ENCODE assay signal across 8 mouse cellular contexts in genomic region chr4:34550748-34551097, GRCm38 (mm10). TPM values are rescaled to one million over a fixed set of nuclear protein-coding genes. Genes with fewer than 3 reads are reported as not detected.
DNase-seq lines count a peak whose midpoint lies in the region; ATAC-seq and TF ChIP-seq lines count a peak whose summit lies in the region.

Gene Akirin2, plus strand, starts transcription at chr4:34550937.

- H3K36me3 ChIP-seq in intestine, embryonic 14.5 days (ENCODE audit: control insufficient read depth, insufficient read depth, low read length): 0 out of 2 replicates have a peak, but pooled peaks cover 5% of the 10 kb centered on the region
- H3K36me3 ChIP-seq in lung, postnatal 0 days (ENCODE audit: insufficient read depth, low read length): no peaks in the 10 kb centered on the region

- intact Hi-C loops in left cerebral cortex, adult 2 months (cut with DNase I): loop anchor here (10.0 kb wide), 2 partner anchors 1156 to 1306 kb away; no protein-coding TSS in a partner anchor
- intact Hi-C loops in gastrocnemius, postnatal 14 days (cut with DNase I; ENCODE audit: low total_unique reads): no loop called here

- ATAC-seq in intestine, embryonic 14.5 days (replicated peaks; ENCODE audit: low FRiP score, low TSS enrichment, low read depth): peak; percentile 54
- ATAC-seq in lung, postnatal 0 days: peak; percentile 57

- no peak for TF ChIP-seq CTCF in left cerebral cortex, adult 2 months (IDR thresholded peaks at IDR 0.05)
- TF ChIP-seq CTCF in bone marrow, adult 2 months (IDR thresholded peaks at IDR 0.05; ENCODE audit: control insufficient read depth, insufficient read depth, low read length): no peak
- TF ChIP-seq CTCF in lung, postnatal 0 days (IDR thresholded peaks at IDR 0.05): no peak

- H3K9ac ChIP-seq in intestine, embryonic 14.5 days (ENCODE audit: low read length): peak within 1 kb of the TSS; percentile 93
- peak within 1 kb of the TSS; percentile 92 for H3K9ac ChIP-seq in lung, postnatal 0 days (replicated peaks; ENCODE audit: low read depth)

- no peaks in the 10 kb centered on the region; the same call in 1 of the 2 replicates for H3K4me1 ChIP-seq in bone marrow, adult 2 months (ENCODE audit: control insufficient read depth, insufficient read depth, low read length)
- peaks cover 10% of the 10 kb centered on the region for H3K4me1 ChIP-seq in intestine, embryonic 14.5 days (replicated peaks; ENCODE audit: control insufficient read depth, insufficient read depth, low read length)
- H3K4me1 ChIP-seq in lung, postnatal 0 days (ENCODE audit: insufficient read depth, low read depth, low read length): no peaks in the 10 kb centered on the region; the same call in 1 of the 2 replicates

- H3K9me3 ChIP-seq in intestine, embryonic 14.5 days (ENCODE audit: control insufficient read depth, low read length): no peaks in the 10 kb centered on the region
- no peaks in the 10 kb centered on the region for H3K9me3 ChIP-seq in lung, postnatal 0 days (ENCODE audit: low read length)

- TF ChIP-seq EP300 in lung, postnatal 0 days (IDR thresholded peaks at IDR 0.05): no peak

- no peaks in the 10 kb centered on the region for H3K27me3 ChIP-seq in intestine, embryonic 14.5 days (replicated peaks; ENCODE audit: control insufficient read depth, insufficient read depth, low read length)
- H3K27me3 ChIP-seq in lung, postnatal 0 days (replicated peaks; ENCODE audit: insufficient read depth, low read length): no peaks in the 10 kb centered on the region

- H3K27ac ChIP-seq in left cerebral cortex, adult 2 months: peak within 1 kb of the TSS; percentile 95
- H3K27ac ChIP-seq in bone marrow, adult 2 months (ENCODE audit: control insufficient read depth, insufficient read depth, low read depth, low read length, poor library complexity): peak within 1 kb of the TSS; percentile 93
- peak within 1 kb of the TSS; percentile 92 for H3K27ac ChIP-seq in intestine, embryonic 14.5 days (ENCODE audit: low read depth)
- H3K27ac ChIP-seq in lung, postnatal 0 days (ENCODE audit: low read length): peak within 1 kb of the TSS; percentile 96

- WGBS in bone marrow, adult 2 months: under 1% methylated on average over 39 of the region's 53 CpGs
- WGBS in intestine, embryonic 14.5 days: under 1% methylated on average over 27 of the region's 53 CpGs
- WGBS in lung, postnatal 0 days: 0% methylated on average over 18 of the region's 53 CpGs

- no peak for TF ChIP-seq POLR2A in bone marrow, adult 2 months (IDR thresholded peaks at IDR 0.05; ENCODE audit: borderline replicate concordance, control insufficient read depth, low read depth, low read length)

- H3K4me3 ChIP-seq in left cerebral cortex, adult 2 months: peak within 1 kb of the TSS; percentile 83
- H3K4me3 ChIP-seq in bone marrow, adult 2 months (replicated peaks; ENCODE audit: control insufficient read depth, low read depth, low read length): peak within 1 kb of the TSS; percentile 98
- H3K4me3 ChIP-seq in intestine, embryonic 14.5 days (ENCODE audit: low read depth, low read length): peak within 1 kb of the TSS; percentile 93
- H3K4me3 ChIP-seq in lung, postnatal 0 days (ENCODE audit: low read depth, low read length): peak within 1 kb of the TSS; percentile 99

- H3K4me2 ChIP-seq in intestine, embryonic 14.5 days (ENCODE audit: low read length): peak within 1 kb of the TSS; percentile 73
- H3K4me2 ChIP-seq in lung, postnatal 0 days (replicated peaks; ENCODE audit: low read depth, low read length): peak within 1 kb of the TSS; percentile 65

- DNase-seq in left cerebral cortex, adult 2 months (ENCODE audit: extremely low spot score in 1 of 2, low spot score in 2 of 2): no peak
- DNase-seq in left cerebral cortex, adult 9 months (ENCODE audit: low spot score in 2 of 2): no peak
- peak; percentile 32 for DNase-seq in gastrocnemius, postnatal 14 days
- DNase-seq in intestine, embryonic 14.5 days (ENCODE audit: low spot score): no peak
- DNase-seq in lung, postnatal 0 days (ENCODE audit: low spot score): no peak
- no peak for DNase-seq in MN1 (ENCODE audit: low spot score)
- no peak for DNase-seq in cerebellum, adult 8-10 months

RNA-seq across cellular contexts. Expression of gene Akirin2, which starts in this region (rescaled TPM):
- total RNA-seq in left cerebral cortex, adult 2 months (2021): 100 to 1,000 TPM in 1 of 2 experiments, 10 to 100 TPM in 1; 97.9 to 111 TPM
- polyA plus RNA-seq in bone marrow, adult 2 months (2011; ENCODE audit: insufficient read depth, insufficient read length, low replicate concordance, missing spikeins): 42.5 and 50.4 TPM in 2 replicates
- 10 to 100 TPM; 46.8 to 51.0 TPM for total RNA-seq in gastrocnemius, postnatal 14 days (2021)
- polyA plus RNA-seq in intestine, embryonic 14.5 days (2014; fragmentation: Nextera tagmentation; extraction: Ambion mirVana): 44.3 and 49.7 TPM in 2 replicates
- 45.5 and 46.2 TPM in 2 replicates for polyA plus RNA-seq in lung, postnatal 0 days (2015; fragmentation: Nextera tagmentation; extraction: Ambion mirVana)
